Mouse (Mus musculus): Measurements from ENCODE around the gene Sox30. TPM values are rescaled to one million over a fixed set of nuclear protein-coding genes. Genes with fewer than 3 reads are reported as not detected.
A peak's percentile ranks its signal among the peaks of the same experiment; 100 is the strongest.

Gene Sox30
- polyA plus RNA-seq, 1 experiment from 2014 or later, result 0.16 TPM

DNA sequence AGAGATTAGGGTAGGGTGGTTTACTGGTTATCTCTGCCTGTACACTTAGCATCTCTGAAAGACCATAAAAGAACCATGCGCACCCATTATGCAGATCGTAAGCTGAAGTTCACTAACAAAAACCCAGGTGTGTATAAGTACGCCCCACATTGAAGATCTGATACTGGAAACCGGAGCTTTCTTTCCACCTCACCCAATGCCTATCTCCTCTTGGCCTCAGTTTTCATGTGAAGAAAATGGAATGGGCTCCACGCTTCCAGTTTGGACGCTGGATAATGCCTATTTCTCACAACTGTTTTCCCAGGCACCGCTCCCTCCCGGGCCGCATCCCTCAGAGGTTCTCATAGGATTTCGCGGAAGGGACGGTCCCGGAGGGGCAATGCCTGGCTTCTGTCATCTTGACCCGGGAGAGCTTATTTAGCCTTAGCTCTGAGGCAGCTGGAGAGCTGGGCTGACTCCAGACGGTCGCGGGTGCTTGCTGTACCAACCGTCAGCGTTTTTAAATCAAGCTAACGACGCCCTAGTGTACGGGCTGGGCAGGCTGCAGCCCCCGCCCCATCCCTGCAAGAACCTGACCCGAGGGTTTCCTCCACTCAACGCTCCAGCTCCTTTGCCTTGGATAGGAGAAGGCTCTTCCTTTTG, 76.8 kb downstream of the Sox30 start:
- Histone ChIP-seq H3K4me2 (replicated peaks; ENCODE audit: low read depth, low read length) (peak overlapping the region; percentile 60), H3K36me3 (ENCODE audit: control insufficient read depth, insufficient read depth, low read length) (peaks cover 5% of the 10 kb centered on the region; the same call in 1 of the 2 replicates), H3K4me3 (ENCODE audit: low read length) (peak overlapping the region; percentile 69), H3K27me3 (ENCODE audit: control insufficient read depth, insufficient read depth, low read length) (no peaks in the 10 kb centered on the region), H3K9me3 (ENCODE audit: control insufficient read depth, low read length) (no peaks in the 10 kb centered on the region), H3K9ac (ENCODE audit: low read depth, low read length) (peak overlapping the region; percentile 78), H3K27ac (ENCODE audit: low read depth, low read length) (peak overlapping the region; percentile 86), H3K4me1 (ENCODE audit: control insufficient read depth, insufficient read depth, low read length) (peaks cover 18% of the 10 kb centered on the region; the same call in 1 of the 2 replicates)
- under 1% methylated on average over 25 of the region's 25 CpGs for WGBS
- peak; percentile 26; the same call in 1 of the 2 replicates for ATAC-seq (ENCODE audit: low FRiP score, low TSS enrichment)

DNA sequence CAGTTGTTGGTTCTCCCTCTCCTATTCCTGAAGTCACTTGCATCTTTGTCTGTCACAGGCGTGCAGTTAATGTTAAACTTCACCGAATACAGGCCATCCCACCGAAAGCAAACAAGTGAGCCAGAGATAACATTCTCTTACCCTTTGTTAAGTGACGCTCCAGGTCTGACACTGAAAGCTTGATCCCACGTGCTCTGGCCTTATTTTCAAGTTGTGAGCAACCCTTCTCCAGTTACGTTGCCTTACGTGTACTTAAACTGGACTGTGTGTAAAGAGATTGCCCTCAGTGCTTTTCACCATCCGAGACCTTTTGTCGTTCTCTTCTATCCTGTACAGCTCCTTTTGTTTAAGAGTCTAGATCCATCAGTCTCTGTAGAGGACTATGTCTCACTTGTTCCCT, 77.9 kb downstream of the Sox30 start:
- WGBS, result 24% methylated on average over 9 of the region's 9 CpGs
- Histone ChIP-seq H3K4me3 (ENCODE audit: low read length) (peak overlapping the region; percentile 69; the same call in 1 of the 2 replicates), H3K27ac (ENCODE audit: low read depth, low read length) (no peak overlapping the region), H3K9ac (ENCODE audit: low read depth, low read length) (no peak overlapping the region; the same call in 1 of the 2 replicates), H3K27me3 (ENCODE audit: control insufficient read depth, insufficient read depth, low read length) (no peaks in the 10 kb centered on the region), H3K4me1 (ENCODE audit: control insufficient read depth, insufficient read depth, low read length) (peaks cover 18% of the 10 kb centered on the region; the same call in 1 of the 2 replicates), H3K36me3 (ENCODE audit: control insufficient read depth, insufficient read depth, low read length) (peaks cover 5% of the 10 kb centered on the region; the same call in 1 of the 2 replicates), H3K4me2 (replicated peaks; ENCODE audit: low read depth, low read length) (peak overlapping the region; percentile 60), H3K9me3 (ENCODE audit: control insufficient read depth, low read length) (no peaks in the 10 kb centered on the region)
- no peak for ATAC-seq (ENCODE audit: low FRiP score, low TSS enrichment)

DNA sequence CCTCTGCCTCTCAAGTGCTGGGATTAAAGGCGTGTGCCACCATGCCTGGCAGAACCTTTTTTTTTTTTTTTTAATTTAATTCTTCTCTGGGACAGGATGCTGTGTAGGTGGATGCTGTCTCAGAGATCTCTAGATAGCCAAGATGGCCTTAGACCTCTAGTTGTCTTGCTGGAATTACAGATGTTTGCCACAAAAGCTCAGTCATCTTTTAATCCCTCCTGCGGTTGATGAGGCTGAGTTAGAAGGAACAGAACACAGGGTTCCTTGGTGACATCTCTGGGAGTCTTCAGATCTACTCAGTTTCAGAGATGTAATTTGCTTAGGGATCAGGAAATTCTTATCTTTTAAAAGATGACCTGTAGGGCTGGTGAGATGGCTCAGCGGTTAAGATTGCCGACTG, 78.8 kb downstream of the Sox30 start:
- WGBS, result 92% methylated on average over 4 of the region's 4 CpGs
- Histone ChIP-seq H3K4me2 (replicated peaks; ENCODE audit: low read depth, low read length) (no peak overlapping the region), H3K27ac (ENCODE audit: low read depth, low read length) (no peak overlapping the region), H3K9me3 (ENCODE audit: control insufficient read depth, low read length) (no peaks in the 10 kb centered on the region), H3K36me3 (ENCODE audit: control insufficient read depth, insufficient read depth, low read length) (peaks cover 5% of the 10 kb centered on the region; the same call in 1 of the 2 replicates), H3K9ac (ENCODE audit: low read depth, low read length) (no peak overlapping the region), H3K27me3 (ENCODE audit: control insufficient read depth, insufficient read depth, low read length) (no peaks in the 10 kb centered on the region), H3K4me3 (ENCODE audit: low read length) (no peak overlapping the region), H3K4me1 (ENCODE audit: control insufficient read depth, insufficient read depth, low read length) (peaks cover 21% of the 10 kb centered on the region; the same call in 1 of the 2 replicates)
- ATAC-seq (ENCODE audit: low FRiP score, low TSS enrichment), result no peak

DNA sequence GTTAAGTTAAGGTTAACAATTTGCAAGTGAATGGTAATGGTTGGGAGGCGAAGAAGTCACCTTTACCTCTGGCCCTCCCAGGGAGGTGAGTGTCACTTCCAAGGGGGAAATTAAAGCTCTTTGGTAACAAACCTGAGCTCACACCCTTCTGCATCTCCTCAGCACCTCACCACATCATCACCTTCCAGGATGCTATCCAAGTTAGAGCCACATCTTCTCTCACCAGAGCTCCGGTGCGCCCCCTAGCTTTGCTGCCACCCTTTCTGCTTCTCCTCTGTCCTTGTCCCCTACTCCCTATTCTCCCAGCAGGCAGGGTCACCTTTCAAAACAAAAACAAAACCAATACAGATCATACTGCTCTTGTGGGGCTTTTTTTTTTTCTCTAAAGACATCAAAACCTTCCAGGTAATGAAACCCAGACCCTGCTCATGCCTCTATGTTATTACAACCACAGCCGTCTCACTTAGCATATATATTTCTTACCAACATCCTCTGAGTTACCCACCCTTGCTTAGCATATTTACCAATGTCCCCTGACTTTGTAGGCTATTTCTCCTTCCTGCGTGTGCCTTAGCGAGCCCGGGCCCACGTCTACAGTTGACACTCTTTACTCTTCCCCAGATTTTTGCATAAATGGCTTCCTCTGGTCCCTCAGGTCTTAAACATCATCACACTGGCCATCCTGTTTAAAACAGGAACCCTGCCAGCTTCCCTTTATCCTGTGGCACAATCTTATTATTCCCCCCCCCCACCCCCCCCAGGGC, 80.0 kb downstream of the Sox30 start:
- Histone ChIP-seq H3K9me3 (ENCODE audit: control insufficient read depth, low read length) (no peaks in the 10 kb centered on the region), H3K4me1 (ENCODE audit: control insufficient read depth, insufficient read depth, low read length) (peaks cover 28% of the 10 kb centered on the region), H3K27ac (ENCODE audit: low read depth, low read length) (no peak overlapping the region), H3K27me3 (ENCODE audit: control insufficient read depth, insufficient read depth, low read length) (no peaks in the 10 kb centered on the region), H3K9ac (ENCODE audit: low read depth, low read length) (no peak overlapping the region), H3K4me3 (ENCODE audit: low read length) (no peak overlapping the region), H3K36me3 (ENCODE audit: control insufficient read depth, insufficient read depth, low read length) (peaks cover 5% of the 10 kb centered on the region; the same call in 1 of the 2 replicates), H3K4me2 (replicated peaks; ENCODE audit: low read depth, low read length) (no peak overlapping the region)
- 75% methylated on average over 8 of the region's 8 CpGs for WGBS
- ATAC-seq (ENCODE audit: low FRiP score, low TSS enrichment), result no peak

DNA sequence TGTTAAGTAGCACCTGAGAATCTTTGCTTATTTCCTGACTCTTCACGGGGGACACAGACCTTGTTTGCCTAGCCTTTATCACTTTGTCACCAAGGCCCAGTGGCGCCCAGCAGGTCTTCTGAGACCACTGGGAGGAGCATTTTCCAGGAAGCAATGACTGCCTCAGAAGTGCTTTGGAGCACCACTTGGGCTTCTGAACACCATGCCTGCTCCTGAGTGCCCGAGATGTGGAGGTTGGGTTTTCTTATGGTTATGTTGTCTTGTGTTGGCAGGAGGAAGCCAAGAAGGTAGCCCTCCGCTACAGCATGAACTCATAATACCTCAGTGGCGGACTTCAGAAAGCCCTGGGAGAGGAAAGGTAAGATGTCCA, 80.5 kb downstream of the Sox30 start:
- H3K4me1 ChIP-seq (ENCODE audit: control insufficient read depth, insufficient read depth, low read length), result peaks cover 28% of the 10 kb centered on the region
- H3K9me3 ChIP-seq (ENCODE audit: control insufficient read depth, low read length), result no peaks in the 10 kb centered on the region
- no peak overlapping the region for H3K4me3 ChIP-seq (ENCODE audit: low read length)
- no peak overlapping the region for H3K4me2 ChIP-seq (replicated peaks; ENCODE audit: low read depth, low read length)
- H3K27me3 ChIP-seq (ENCODE audit: control insufficient read depth, insufficient read depth, low read length), result no peaks in the 10 kb centered on the region
- H3K9ac ChIP-seq (ENCODE audit: low read depth, low read length), result no peak overlapping the region
- WGBS, result 66% methylated on average over 5 of the region's 5 CpGs
- H3K27ac ChIP-seq (ENCODE audit: low read depth, low read length), result no peak overlapping the region
- no peak for ATAC-seq (ENCODE audit: low FRiP score, low TSS enrichment)
- H3K36me3 ChIP-seq (ENCODE audit: control insufficient read depth, insufficient read depth, low read length), result peaks cover 5% of the 10 kb centered on the region; the same call in 1 of the 2 replicates

DNA sequence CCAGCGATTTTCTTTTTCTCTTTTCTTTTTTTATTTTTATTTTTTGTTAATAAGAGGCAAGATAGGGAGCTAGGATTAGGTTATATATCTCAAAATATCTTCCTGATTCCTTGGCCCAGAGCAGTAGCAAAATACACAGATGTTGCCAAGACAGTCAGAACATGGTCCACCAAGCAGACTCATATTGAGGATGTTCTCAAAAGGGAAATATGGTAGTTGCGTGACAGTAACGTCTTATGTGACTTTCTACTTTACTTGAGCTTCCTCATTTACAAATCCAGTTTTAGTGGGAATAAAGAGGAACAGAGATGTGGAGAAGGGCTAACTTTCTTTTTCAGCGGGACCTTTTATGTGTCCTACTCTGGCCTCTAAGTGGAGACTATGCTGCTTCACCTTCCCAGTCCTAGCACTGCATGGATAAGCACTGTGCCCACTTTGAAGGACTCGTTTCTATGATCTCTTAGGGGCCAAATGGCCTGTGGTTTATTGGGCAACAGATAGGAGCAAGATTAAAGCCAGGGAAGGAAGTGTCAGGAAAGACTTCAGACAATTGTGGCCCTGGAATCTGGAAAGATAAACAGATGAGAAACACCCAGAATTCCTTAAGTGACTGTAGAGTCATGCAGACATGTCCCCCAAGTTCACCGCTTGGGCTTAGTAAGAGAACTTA, 81.8 kb downstream of the Sox30 start:
- Histone ChIP-seq H3K4me1 (ENCODE audit: control insufficient read depth, insufficient read depth, low read length) (peaks cover 35% of the 10 kb centered on the region), H3K9ac (ENCODE audit: low read depth, low read length) (no peak overlapping the region), H3K27ac (ENCODE audit: low read depth, low read length) (peak overlapping the region; percentile 59; the same call in 1 of the 2 replicates), H3K9me3 (ENCODE audit: control insufficient read depth, low read length) (no peaks in the 10 kb centered on the region), H3K4me2 (replicated peaks; ENCODE audit: low read depth, low read length) (no peak overlapping the region), H3K36me3 (ENCODE audit: control insufficient read depth, insufficient read depth, low read length) (peaks cover 5% of the 10 kb centered on the region; the same call in 1 of the 2 replicates), H3K4me3 (ENCODE audit: low read length) (no peak overlapping the region), H3K27me3 (ENCODE audit: control insufficient read depth, insufficient read depth, low read length) (no peaks in the 10 kb centered on the region)
- ATAC-seq (ENCODE audit: low FRiP score, low TSS enrichment), result no peak
- WGBS, result 55% methylated on average over 6 of the region's 6 CpGs

DNA sequence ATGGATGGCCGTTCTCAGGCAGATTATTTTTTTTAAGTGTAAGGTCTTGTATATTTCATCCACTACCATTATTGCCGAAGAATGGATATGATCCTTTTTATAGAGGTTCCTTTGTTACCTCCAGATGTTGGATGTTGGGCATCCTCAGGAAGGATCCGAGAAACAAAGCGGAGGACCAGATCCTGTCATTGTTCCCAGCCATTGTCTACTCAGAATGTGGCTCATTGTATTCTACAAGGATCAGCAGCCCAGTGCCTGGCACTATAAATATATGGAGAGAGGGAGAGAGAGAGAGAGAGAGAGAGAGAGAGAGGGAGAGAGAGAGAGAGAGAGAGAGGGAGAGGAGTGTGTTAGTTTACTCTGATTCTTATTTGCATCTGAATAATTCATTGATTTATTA, 82.5 kb downstream of the Sox30 start:
- Histone ChIP-seq H3K27me3 (ENCODE audit: control insufficient read depth, insufficient read depth, low read length) (no peaks in the 10 kb centered on the region), H3K27ac (ENCODE audit: low read depth, low read length) (no peak overlapping the region), H3K36me3 (ENCODE audit: control insufficient read depth, insufficient read depth, low read length) (peaks cover 5% of the 10 kb centered on the region; the same call in 1 of the 2 replicates), H3K4me2 (replicated peaks; ENCODE audit: low read depth, low read length) (no peak overlapping the region), H3K4me3 (ENCODE audit: low read length) (no peak overlapping the region), H3K4me1 (ENCODE audit: control insufficient read depth, insufficient read depth, low read length) (peaks cover 31% of the 10 kb centered on the region), H3K9ac (ENCODE audit: low read depth, low read length) (no peak overlapping the region), H3K9me3 (ENCODE audit: control insufficient read depth, low read length) (no peaks in the 10 kb centered on the region)
- 70% methylated on average over 4 of the region's 4 CpGs for WGBS
- ATAC-seq (ENCODE audit: low FRiP score, low TSS enrichment), result no peak

DNA sequence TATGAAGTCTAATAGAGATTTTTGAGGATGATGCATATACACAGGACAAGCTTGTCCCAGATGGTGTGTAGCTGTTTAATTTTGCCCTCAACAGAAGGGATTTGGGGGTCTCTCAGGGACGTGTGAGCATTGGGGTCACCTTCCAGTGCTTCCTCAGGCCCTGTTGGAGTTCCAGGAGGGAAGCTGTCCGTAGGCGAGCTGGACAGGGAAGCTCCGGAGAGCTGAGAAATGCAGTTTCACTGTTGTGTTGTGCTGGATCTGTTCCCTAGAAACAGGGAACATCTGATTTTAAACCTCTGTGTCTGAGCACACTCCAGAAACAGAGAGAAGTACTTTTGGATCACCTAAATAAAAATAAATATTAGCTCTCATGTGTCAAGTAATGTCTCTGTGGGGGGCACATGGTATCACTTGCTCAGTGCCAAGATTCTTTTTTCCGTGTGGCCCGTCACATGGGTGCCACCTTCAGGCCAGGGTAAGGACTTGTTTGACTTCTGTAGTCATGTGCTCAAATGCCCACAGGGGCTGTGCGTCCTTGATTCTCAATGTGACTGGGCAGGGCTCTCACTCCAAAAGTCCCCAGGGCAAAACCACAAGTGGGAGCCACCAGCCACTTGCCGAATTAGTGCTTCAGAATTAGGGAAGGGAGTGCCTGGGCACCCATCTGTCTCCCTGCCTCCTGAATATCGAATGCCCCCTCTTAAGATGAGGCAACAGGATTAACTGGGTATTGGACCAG, 83.1 kb downstream of the Sox30 start:
- 64% methylated on average over 9 of the region's 9 CpGs for WGBS
- H3K27ac ChIP-seq (ENCODE audit: low read depth, low read length), result 0 out of 2 replicates have a peak overlapping the region, but pooled peaks have one; percentile 51
- no peak overlapping the region for H3K9ac ChIP-seq (ENCODE audit: low read depth, low read length)
- no peak overlapping the region for H3K4me3 ChIP-seq (ENCODE audit: low read length)
- peaks cover 28% of the 10 kb centered on the region for H3K4me1 ChIP-seq (ENCODE audit: control insufficient read depth, insufficient read depth, low read length)
- H3K36me3 ChIP-seq (ENCODE audit: control insufficient read depth, insufficient read depth, low read length), result peaks cover 5% of the 10 kb centered on the region; the same call in 1 of the 2 replicates
- H3K9me3 ChIP-seq (ENCODE audit: control insufficient read depth, low read length), result no peaks in the 10 kb centered on the region
- H3K27me3 ChIP-seq (ENCODE audit: control insufficient read depth, insufficient read depth, low read length), result no peaks in the 10 kb centered on the region
- no peak overlapping the region for H3K4me2 ChIP-seq (replicated peaks; ENCODE audit: low read depth, low read length)
- no peak for ATAC-seq (ENCODE audit: low FRiP score, low TSS enrichment)
